2 mouse cellular contexts compared by ENCODE assay signal in genomic region chr1:36696411-36696810, GRCm38 (mm10).
TF ChIP-seq lines count a peak whose summit lies in the region.

No protein-coding gene starts in this region.

TF ChIP-seq in CH12.LX, 34 proteins besides CTCF, POLR2A, EP300 and RAD21:
- TF ChIP-seq JUN (IDR thresholded peaks at IDR 0.05; ENCODE audit: insufficient read depth, low read depth, low read length) (no peak), MAFK (IDR thresholded peaks at IDR 0.05; ENCODE audit: insufficient replicate concordance, low read length) (no peak), ELF1 (IDR thresholded peaks at IDR 0.05; ENCODE audit: low read depth, low read length) (no peak), NELFE (IDR thresholded peaks at IDR 0.05; ENCODE audit: low read depth, low read length) (no peak), MAZ (IDR thresholded peaks at IDR 0.05; ENCODE audit: low read depth, low read length) (no peak), BHLHE40 (IDR thresholded peaks at IDR 0.05; ENCODE audit: low read depth, low read length) (no peak), GABPA (IDR thresholded peaks at IDR 0.05; ENCODE audit: insufficient replicate concordance, low read depth, low read length) (no peak), IRF4 (IDR thresholded peaks at IDR 0.05; ENCODE audit: low read depth, low read length) (no peak), TCF12 (IDR thresholded peaks at IDR 0.05; ENCODE audit: low read depth, low read length) (no peak), PAX5 (IDR thresholded peaks at IDR 0.05; ENCODE audit: low read length) (no peak), ZMIZ1 (IDR thresholded peaks at IDR 0.05; ENCODE audit: low read depth, low read length) (no peak), POLR2AphosphoS2 (IDR thresholded peaks at IDR 0.05; ENCODE audit: low read depth, low read length) (no peak), MEF2A (IDR thresholded peaks at IDR 0.05; ENCODE audit: borderline replicate concordance, low read depth, low read length) (no peak)

TF ChIP-seq in myocyte, 11 proteins besides CTCF, POLR2A, EP300 and RAD21:
- TF ChIP-seq MAX (IDR thresholded peaks at IDR 0.05; ENCODE audit: low read depth) (no peak), POLR2AphosphoS2 (IDR thresholded peaks at IDR 0.05; ENCODE audit: insufficient read length, low read depth) (no peak), MYOD1 (IDR thresholded peaks at IDR 0.05; ENCODE audit: control insufficient read depth in 1 of 3, insufficient read length in 2 of 3, low read depth in 2 of 3) (no peak), USF1 (IDR thresholded peaks at IDR 0.05; ENCODE audit: low read depth) (no peak), REST (IDR thresholded peaks at IDR 0.05; ENCODE audit: insufficient read depth, insufficient read length) (no peak), TCF12 (IDR thresholded peaks at IDR 0.05; ENCODE audit: insufficient read depth, poor library complexity, severe bottlenecking) (no peak), MYOG (IDR thresholded peaks at IDR 0.05; ENCODE audit: control insufficient read depth in 1 of 3, insufficient read depth in 1 of 3, insufficient read length in 2 of 3, low read depth in 2 of 3) (no peak), E2F4 (IDR thresholded peaks at IDR 0.05; ENCODE audit: insufficient read depth) (no peak), TCF3 (IDR thresholded peaks at IDR 0.05; ENCODE audit: insufficient read length, low read depth) (no peak), CEBPB (IDR thresholded peaks at IDR 0.05; ENCODE audit: insufficient read depth, poor library complexity, severe bottlenecking) (no peak), SRF (IDR thresholded peaks at IDR 0.05; ENCODE audit: control insufficient read depth, insufficient read length, low read depth) (no peak)
